Comparison of ENCODE assay signal across 19 mouse cellular contexts in genomic region chr6:127971931-127972330, GRCm38 (mm10).
"Had no signal": no experiment of that assay in that cellular context is flagged by ENCODE, and none has a peak within 500 bp of the region (broad histone marks: within the 10 kb centered on the region; RNA-seq: fewer than 3 reads in every experiment).

No protein-coding gene starts in this region.

- H3K4me2 ChIP-seq: liver, embryonic 15.5 days; lung, embryonic 15.5 days; midbrain, embryonic 12.5 days; neural tube, embryonic 13.5 days; neural tube, embryonic 15.5 days had no signal

- H3K27ac ChIP-seq: liver, embryonic 15.5 days; lung, embryonic 15.5 days; midbrain, embryonic 10.5 days; midbrain, embryonic 12.5 days; neural tube, embryonic 13.5 days; neural tube, embryonic 15.5 days had no signal

- ATAC-seq: liver, postnatal 0 days; midbrain, embryonic 16.5 days had no signal

- H3K36me3 ChIP-seq: liver, embryonic 15.5 days; midbrain, embryonic 10.5 days; midbrain, embryonic 12.5 days; neural tube, embryonic 13.5 days; neural tube, embryonic 15.5 days had no signal

- DNase-seq: liver, postnatal 0 days; lung, adult 2 months; lung, postnatal 10 days; lung, postnatal 4 days; midbrain, embryonic 14.5 days; retina, postnatal 1 day; right cerebral cortex, adult 18-20 months; right cerebral cortex, postnatal 25 days; thymus, adult 18-20 months; thymus, postnatal 25 days; thymus, postnatal 4 days had no signal

- H3K9ac ChIP-seq: liver, embryonic 15.5 days; liver, postnatal 0 days; lung, embryonic 15.5 days; midbrain, embryonic 12.5 days; neural tube, embryonic 13.5 days; neural tube, embryonic 15.5 days had no signal

- H3K9me3 ChIP-seq: liver, embryonic 15.5 days; lung, embryonic 15.5 days; midbrain, embryonic 10.5 days; midbrain, embryonic 12.5 days; neural tube, embryonic 13.5 days; neural tube, embryonic 15.5 days had no signal

- H3K4me1 ChIP-seq: liver, embryonic 15.5 days had no signal

- H3K4me3 ChIP-seq: liver, embryonic 15.5 days; lung, embryonic 15.5 days; midbrain, embryonic 10.5 days; midbrain, embryonic 12.5 days; myocyte; neural tube, embryonic 13.5 days; neural tube, embryonic 15.5 days had no signal

- H3K27me3 ChIP-seq: liver, embryonic 15.5 days; lung, embryonic 15.5 days; midbrain, embryonic 12.5 days; neural tube, embryonic 13.5 days; neural tube, embryonic 15.5 days had no signal
